Mouse (Mus musculus) 3134 (cell line): ENCODE results near the gene Pgpep1.

Source experiments
- DNase-seq: peaks from one replicate; pipeline ENCODE4 v3.0.0-alpha.2; 2011; ENCODE audit warnings: low spot score; ENCODE audit not compliant: insufficient read length; ENCODE audit errors: extremely low read depth

Gene Pgpep1

DNA sequence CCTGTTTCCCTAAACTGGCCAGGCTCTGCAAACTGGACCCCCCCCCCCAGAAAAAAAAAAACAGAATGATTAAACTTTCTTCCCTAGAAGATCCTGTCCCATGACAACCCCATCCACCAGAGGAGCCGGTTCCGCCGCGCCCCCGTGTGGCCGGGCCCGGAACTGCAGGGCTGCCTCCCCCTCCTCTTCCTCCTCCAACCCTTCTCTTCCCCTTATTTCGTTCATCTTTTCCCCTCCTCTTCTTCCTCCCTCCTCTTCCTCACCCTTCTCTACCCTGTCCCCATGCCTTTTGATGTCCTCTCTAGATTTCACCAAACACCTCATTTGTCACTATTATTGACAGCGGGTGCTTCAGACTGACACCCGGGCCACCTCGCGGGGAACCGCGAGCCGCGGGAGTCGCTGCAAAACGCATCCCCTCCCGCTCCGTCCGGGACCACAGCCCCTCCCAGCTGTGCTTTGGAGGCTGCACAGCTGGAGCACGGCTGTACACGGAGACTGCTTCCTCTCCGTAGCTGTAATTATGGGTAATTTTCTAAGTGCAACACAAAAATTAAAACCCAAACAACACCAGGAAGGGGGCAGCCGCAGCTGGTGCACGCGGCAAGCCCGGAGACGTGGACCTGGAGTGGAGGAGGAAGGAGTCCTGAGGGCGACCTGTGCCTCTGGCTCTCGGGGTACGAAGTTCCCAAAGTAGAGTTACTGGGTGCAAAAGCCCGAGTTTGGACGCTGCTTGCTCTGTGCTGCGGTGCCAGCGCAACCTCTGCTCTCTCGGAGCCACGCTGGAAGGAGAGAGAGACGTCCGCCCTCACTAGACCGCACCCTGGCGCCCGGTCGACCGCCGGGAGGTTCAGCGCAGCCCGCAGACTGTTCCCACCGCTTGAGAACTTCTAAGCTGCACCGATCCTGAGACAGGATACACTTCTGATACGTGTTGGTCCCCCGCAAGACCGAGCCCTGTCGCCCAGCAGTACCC, 49.1 kb downstream of the Pgpep1 start:
- DNase-seq, result peak; percentile 87

DNA sequence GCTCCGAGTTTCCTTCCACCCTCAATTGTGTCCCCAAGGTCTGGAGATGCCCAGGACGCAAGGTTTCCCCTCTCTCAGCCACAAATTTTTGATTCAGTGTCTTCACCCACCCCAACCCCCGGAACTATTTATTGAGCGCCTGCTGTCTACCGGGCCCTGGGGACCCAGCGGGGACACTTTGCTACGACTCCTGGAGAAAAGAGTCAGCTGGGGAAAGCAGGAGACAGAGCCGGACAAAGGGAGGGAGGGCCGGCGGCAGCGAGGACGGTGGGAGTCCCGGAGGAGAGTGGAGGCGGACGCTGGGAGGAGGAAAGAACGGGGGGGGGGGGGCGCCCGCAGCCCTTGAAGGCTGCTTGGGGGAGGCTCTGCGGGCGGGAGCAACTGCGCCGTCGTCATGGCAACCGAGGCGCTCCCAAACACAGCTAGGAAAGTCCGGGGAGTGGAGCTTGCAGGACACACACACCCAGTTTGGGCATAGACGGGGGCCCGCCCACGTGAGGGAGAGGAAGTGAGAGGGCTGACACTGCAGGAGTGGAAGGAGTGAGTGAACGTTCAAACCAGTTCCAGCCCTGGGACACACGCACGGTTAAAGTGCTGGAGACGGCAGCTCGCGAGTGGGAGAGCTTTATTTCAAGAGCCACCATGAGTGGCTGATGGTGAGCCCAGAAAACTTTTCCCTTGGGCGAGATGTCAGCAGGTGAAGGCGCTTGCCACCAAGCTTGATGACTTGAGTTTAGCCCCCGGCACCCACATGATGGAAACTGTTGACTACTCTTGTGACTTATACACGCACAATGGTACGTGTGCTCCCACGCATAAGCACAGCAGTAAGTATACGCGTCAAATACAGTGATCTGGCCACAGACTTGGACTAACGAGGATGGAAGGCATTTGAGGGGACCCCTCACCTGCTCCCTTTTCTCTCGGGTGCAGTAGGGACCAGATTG, 50.1 kb downstream of the Pgpep1 start:
- DNase-seq, result peak; percentile 93

DNA sequence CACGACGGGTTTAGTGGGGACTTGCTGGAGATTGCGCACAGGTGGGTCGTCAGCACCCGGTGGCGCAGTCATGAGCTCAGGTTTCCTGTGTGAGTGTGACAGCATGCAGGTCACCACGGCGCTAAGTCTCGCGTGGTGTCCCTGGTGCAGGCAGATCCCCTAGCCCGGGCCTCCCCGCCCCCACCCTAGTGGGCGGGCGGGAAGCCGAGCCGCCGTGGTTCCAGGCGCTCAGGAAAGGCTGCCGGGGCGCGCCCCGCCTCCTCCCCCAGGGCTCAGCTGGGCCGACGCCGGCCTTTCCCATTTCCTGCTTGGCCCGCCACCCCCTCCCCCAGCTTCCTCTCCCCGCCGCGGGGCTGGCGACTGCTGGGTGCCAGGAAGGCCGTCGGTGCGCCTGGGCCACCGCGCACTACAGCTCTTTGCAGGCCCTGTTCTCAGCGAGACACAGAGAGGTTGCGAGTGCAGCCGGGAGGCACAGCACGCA, 50.8 kb downstream of the Pgpep1 start:
- peak; percentile 94 for DNase-seq

DNA sequence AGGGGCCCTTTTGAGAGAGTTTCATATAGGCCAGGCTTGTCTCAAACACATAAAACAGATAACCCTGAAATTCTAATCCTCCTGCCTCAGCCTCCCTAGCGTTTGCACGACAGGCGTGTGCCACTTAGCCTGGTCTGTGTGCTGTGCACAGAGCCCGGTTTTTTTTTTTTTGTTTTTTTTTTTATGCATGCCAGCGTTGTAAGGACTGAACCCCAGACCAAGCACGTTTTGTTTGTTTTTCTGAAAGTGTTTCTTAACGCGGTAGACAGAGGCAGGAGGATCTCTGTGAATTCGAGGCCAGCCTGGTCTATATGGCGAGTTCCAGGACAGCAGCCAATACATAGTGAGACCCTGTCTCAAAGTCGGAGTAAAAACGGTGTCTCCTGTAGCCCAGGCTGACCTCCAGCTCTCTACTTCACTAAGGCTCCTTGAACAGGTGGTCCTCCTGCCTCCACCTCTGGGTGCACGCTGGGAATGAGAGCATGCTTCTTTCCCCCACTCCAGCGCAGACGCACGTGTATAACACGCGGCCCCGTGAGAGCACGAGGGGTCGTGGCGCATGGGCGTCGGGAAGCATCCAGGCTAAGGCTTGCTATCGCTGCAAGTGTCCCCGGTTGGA, 51.3 kb downstream of the Pgpep1 start, which contains the start of gene Ssbp4:
Ssbp4 (minus strand) TSS at position 124 of the 619 bp plus-strand sequence.
- no peak for DNase-seq

DNA sequence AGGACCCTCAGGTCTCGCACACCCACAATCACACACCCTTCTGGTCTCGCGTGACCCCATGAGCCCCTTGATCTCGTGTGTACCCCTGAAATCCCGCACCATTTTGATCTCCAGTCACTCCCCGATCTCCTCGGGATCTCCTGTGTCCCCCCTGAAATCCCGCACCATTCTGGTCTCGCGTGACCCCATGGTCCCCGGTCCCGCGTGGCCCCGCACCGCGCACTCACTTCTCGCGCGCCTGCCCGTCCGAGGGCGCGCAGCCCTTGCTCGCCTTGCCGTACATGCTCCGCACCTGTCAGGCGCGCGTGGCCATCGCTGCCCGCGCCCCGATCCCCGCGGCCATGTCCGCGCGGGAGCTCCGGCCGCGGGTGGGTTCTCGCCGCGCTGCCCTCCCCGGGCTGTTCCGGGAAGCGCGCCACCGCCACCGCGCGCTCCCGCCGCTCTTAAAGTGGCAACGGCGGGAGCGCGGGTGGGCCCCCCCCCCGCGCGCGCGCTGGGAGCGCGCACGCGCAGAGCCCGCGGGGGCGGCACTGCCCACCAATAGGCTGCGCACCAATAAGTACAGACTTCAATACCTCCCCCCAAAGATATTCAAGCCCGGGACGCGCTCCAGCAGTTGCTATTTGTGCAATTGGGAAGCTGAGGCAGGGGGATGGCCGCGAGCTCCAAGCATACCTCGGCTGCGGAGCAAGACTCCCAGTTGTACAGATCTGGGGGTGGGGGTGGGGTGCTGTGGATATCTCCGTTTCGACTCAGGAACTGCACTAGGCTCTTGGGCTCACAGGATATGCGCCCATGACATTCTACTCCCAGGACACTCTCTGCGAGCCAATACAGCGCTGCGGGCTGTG, 52.1 kb downstream of the Pgpep1 start:
- peak; percentile 91 for DNase-seq

DNA sequence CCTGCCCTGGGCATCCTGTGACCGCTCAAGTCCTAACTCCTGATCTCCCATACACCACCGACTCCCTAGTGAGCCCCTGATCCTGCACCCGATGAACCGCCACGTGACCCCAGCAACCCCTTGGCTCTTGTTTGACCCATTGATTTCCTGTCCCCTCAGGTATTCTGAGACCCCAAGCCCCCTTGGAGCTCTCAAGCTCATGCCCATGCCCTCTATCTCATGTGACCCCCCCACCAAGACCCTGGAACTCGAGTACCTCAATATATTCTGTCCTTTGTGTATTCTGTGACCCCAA, 52.6 kb downstream of the Pgpep1 start:
- no peak for DNase-seq

DNA sequence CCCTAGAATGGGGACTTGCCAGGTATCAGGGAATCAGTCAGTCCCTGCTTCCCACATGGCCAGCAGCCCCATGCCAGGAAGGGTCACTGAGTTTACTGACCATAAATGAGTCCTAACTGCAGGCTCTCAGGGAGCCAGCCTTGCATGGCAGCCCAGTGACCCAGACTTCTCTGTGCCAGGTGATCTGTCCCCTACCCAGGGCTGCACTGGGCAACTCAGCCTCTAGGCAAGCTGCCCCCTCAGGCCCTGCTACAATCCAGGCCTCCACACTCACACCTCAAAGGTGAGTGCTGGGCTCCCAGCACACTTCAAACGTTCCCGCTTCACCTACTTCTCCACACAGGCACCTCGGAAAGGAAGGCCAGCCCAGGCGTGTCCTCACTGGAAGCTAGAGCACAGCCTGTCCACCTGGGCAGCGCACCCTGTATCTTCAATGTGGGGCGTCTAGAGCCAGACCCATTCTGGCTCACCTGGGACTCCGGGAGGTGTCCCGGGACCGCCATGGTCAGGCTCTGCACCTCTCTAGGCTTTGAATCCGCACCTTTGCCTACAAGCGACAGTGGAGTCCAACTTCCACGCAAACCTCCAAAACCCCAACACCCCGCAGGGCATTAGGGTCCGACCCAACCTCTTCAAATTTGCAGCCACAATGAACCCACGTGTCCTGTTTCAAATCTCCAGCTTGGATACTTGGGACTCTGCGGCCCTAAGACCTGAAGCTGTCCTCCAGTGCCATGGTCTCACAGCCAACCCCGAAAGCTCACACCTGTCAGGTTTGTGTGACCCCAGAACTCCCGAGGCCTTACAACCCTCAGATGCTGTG, 53.2 kb downstream of the Pgpep1 start:
- no peak for DNase-seq

DNA sequence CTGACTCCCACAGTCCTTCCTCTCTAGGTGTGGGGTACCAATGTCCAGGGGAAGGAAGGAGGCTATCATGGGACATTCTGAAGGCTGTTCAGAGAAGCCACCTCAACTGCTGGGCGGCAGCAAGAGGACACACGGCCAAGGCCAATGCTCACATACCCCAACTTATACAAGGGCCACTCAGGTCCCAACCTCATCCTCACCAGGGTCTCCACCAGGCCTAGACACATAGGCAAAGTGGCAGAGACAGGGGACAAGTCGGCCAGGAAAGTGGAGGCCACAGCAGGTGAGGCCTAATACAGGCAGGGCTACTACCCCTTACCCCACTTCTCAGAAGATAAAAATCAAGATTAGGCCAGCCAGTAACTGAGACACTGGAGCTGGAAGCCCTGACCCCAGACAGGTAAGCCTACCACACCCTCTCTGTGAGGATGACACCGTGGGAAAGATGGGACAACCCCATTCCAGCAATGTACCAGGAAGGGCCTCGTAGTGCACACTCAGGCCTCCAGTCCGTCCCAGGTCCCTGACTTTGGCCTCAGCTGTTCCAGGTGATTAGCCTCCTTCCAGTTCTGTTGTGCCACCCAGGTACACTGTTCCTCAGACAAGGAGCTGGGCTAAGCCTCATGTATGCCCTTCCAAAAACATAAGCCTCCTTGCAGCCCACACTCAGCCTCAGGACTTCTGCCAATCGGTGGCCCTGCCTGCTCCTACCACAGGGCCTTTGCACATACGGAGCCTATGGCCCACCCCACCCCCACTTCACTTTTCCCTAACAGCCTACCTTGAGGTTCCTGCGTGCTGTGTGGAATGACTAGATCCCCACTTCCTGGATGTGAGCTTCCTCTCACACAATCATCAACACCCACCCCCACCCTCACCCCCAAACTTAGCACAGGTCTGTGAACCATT, 54.1 kb downstream of the Pgpep1 start:
- no peak for DNase-seq

DNA sequence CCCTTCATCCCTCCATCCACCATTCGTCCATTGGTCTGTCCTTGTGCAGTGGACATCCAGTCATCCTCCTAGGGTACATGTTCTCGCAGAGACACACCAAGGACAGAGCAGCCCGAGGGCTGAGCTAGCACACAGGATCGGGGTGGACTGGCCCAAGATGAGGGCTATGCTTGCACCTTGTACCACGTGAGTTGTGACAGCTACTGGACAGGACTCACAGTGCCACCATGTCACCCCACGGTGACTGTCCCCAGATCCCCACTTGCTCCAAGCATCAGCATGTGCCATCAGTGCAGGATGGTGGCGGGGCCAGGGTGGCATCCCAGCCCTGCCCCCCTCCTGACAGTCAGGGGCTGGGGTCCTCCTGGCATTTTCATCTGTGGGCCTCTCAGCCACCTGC, 55.6 kb downstream of the Pgpep1 start:
- DNase-seq, result no peak

DNA sequence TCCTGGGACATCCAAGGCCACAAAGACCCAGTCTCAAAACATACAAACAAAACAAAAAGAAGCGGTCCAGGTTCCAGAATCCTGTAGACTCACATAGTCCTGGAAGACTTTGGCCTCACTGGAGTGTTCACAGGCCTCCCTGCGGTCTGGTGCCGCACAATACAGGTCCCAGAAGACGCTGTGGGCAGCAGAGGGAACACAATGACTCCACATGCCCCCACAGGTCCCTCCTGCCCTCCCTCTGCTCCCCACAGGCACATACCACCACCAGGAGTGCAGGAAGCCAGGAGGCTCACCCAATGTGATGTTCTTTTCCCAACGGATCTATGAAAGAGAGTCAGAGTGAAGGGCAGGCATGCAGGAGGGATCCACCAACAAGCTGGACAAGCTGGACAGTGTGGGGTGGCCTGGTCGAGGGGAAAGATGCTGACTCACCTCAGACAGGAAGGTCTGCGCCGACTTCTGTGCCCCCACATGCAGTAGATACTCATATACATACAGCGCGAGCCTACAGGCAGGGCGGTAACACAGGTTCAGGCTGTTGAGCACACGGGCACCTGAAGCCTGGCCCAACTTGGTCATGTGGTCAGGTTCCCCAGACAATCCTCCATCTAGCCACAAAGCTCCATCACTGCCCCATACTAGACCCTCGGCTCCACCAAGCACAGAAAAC, 57.9 kb downstream of the Pgpep1 start:
- no peak for DNase-seq

DNA sequence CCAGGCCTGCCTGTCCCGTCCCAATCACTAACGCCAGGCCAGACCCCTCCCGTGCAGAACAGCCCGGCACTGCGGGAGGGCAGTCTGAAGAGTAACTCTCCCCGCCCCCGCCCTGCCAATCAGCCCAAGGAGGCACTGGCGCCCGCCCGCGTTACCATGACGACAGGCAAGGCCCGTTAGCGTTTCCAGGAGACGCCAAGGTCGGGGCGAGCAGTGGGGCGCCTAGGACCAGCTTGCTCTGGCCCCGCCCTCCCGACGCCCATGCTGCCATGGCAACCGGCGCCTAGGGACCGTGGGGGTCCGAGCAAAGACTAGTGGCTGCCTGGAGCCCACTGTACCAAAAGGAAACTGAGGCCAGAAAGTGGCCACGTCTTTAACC, 58.9 kb downstream of the Pgpep1 start:
- no peak for DNase-seq

DNA sequence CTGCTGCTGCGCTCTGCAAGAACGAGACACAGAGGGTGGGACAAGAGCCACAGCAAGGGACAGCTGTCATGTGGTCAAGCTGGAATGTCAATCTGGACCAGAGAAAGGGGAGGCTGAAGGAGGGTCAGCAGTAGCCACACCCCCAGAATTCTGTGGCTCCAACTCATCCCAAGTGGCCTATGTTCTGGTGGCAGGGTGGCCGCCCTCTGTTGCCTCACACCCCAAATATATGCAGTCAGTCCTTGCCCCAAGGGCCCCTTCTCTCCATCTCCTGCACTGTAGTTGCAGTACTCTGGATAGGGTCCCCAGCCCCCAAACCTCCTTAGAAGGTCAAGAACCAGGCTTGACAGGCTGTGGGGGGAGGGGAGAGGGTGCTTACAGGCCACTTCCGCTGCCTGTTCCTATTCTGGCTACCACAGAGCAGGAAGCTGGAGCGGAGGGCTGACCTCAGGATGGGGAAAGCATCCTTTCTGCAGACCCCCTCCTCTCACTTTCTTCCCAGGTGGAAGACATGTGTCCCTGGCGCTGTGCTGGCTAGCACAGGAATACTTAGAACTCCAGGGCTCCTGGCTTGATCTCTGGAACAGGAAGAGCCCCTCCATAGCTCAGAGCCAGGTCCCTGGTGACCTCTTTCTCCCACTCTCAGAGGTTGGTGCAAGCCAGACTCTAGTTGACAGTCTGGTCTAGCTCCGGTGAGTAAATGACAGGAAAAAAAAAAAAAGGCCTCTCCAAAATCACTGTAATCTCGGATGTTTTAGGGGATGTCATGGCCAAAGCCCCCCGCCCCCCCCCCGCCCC, 59.5 kb downstream of the Pgpep1 start:
- DNase-seq, result no peak

DNA sequence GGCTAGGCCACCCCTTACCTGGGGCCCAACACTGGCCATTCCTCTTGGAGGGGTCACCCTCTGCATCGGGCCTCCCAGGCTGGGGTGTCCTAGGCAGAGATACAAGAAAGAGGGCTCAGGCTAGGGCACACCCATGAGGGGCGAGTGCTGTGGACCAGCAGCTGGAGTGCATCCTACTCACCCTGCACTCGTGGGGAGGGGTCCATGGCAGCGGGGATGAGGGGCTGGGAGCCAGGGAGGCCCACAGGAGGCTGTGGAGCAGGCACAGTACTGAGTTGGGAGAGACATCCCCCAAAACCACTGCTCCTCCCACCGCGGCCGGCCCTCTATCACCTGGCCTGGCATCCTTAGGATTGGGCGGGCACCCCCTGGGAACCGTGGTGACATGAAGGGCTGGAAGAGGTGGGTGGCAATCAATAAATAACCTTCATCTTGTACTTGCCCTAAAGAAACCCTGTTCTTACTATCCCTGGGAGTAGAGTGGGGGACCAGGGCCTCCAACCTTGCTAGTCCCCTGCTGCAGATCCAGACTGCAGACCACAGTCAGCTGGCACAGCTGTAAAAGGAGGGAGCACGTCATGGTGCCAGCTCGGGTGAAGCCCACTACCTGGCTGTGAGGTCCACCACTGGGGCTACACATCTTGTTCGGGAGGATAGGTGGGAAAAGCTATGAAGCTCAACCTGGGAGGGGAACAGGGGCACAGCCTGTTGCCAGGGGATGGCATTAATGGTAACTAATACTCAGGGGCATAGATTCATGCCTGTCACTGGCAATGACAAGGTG, 60.5 kb downstream of the Pgpep1 start:
- DNase-seq, result no peak

DNA sequence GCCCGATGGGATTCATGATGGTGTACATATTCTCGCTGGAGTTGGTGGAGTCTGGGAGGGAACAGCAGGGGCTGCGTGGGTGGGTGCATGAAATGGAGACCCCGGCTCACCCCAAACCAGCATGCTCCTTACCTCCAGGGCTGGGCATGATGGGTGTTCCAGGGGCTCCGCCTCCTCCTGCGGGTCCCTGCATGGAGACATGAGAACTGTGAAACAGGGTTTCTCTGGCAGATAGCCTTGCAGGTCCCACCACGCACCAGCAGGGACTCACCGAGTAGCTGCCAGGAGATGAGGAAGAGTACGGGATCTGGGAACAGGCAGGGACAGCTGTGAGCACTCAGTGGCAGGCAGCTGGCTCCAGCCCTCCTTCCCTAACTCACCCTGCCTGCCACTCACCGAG, 61.5 kb downstream of the Pgpep1 start:
- no peak for DNase-seq

DNA sequence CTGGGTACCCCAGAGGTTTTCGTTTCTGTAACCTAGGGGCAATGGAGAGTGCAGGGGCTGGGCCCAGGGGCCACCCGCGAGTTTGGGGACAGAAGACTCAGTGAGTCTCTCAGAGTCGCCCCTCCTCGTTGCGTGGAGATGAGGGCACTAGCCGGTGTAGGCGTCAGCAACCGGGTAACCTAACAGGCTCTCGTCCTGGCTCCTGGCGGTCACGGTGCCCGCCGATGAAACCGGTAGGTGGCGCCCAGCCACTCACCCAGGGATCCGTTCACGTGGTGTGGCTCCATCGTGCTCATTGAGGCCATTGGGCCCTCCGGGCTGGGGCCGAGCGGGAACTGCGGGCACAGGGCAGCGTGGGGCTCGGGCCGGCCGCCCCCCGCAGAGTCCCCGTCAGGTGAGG, 61.9 kb downstream of the Pgpep1 start:
- DNase-seq, result no peak
